Mouse (Mus musculus) gastrocnemius, adult 2 months (tissue): Measurements from ENCODE around the gene Micu2. TPM values are rescaled to one million over a fixed set of nuclear protein-coding genes. Genes with fewer than 3 reads are reported as not detected.
A peak's percentile ranks its signal among the peaks of the same experiment; 100 is the strongest.
"Not testable (repeated sequence)": the region's sequence is repeated elsewhere in the genome, so short reads cannot be mapped to it uniquely, and the experiment has no call there.

ENCODE experiments used
- DNase-seq: peaks from one replicate; pipeline ENCODE4 v3.0.0; 2022
- H3K27ac ChIP-seq: fragments of 200-600 bp; 2 replicates; pipeline ENCODE4 v1.8.1; 2022; ENCODE audit warnings: mild to moderate bottlenecking
- H3K4me3 ChIP-seq: fragments of 200-600 bp; 2 replicates; pipeline ENCODE4 v1.8.1; 2022; ENCODE audit warnings: mild to moderate bottlenecking, moderate library complexity
- CTCF ChIP-seq: fragments of 200-600 bp; IDR thresholded peaks from 2 replicates; pipeline ENCODE4 v1.8.1; 2022; ENCODE audit warnings: antibody characterized with exemption, mild to moderate bottlenecking, moderate library complexity
- intact Hi-C: fragments of 180-260 bp; cut with DNase I; formaldehyde crosslinking; loops from one replicate; pipeline ENCODE4 v1.15.1; 2025
- total RNA-seq, 2 experiments: library from RNA; stranded (reverse); gene quantifications; 2 replicates each; pipeline ENCODE4 v1.2.3; 2021

The Micu2 gene
- total RNA-seq, 2 experiments from 2014 or later: 29.1 to 45.9 TPM

DNA sequence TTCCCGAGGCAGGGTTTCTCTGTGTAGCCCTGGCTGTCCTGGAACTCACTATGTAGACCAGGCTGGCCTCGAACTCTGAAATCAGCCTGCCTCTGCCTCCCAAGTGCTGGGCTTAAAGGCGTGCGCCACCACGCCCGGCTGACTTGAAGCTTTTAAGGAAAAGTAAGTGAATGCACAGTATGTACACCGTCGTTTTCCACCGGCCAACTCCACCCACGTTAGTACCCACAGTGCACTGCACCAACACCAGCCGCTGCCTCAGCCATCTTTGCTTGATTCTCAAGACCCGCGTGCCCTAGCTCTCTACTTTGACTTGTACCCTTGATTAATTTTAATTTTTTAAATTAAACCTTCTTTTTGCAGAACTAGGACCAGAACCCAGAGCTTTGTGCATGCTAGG, 64.4 kb downstream of the Micu2 start:
- no peak for DNase-seq
- Histone ChIP-seq H3K4me3 (no peak overlapping the region), H3K27ac (no peak overlapping the region)
- intact Hi-C loops: no loop called here
- TF ChIP-seq CTCF: no peak

DNA sequence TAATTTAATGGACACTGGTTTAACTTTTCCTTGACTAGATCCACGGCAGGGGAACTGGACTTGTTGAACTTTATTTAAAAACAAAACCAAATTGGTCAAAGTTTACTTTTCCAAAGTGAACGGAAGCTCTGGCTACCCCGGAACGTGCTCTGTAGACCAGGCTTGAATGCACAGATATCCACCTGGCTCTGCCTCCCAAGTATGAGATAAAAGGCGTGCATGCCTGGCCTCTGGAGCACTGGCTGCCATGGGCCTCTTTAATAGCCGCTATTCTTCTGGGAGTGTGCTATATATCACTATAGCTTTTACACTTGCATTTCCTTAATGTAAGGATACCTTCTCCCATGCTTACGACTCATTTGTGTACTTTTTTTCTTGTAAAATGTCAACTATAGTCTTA, 65.5 kb downstream of the Micu2 start:
- DNase-seq: no peak
- H3K27ac ChIP-seq: no peak overlapping the region
- H3K4me3 ChIP-seq: no peak overlapping the region
- intact Hi-C loops: no loop called here
- no peak for TF ChIP-seq CTCF

DNA sequence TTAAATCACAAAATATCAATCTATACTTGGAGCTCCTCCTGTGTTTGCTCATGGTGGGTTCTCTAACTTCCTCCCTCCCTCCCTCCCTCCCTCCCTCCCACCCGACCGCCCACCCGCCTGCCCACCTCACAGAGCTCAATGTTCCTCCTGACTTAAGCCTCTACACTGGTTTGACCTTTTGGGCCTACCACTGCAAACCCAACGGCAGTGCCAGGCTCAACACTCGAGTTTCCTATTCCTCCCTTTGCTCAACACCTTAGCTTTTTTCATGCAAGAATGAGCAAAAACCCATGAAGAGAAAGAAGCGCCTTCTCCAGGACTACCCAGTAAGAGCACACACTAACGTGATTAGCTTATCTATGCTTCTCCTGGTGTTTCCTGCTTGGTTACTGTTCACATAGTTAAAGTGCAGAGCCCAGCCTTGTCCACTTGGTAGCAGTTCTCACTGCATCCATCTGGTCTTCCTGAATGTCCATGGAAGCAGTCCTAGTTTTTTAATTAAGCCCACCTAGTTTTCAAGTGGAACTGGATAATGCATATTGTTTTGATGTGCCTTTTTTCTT, 66.1 kb downstream of the Micu2 start:
- TF ChIP-seq CTCF: no peak
- Histone ChIP-seq H3K27ac (no peak overlapping the region), H3K4me3 (no peak overlapping the region)
- DNase-seq: no peak
- intact Hi-C loops: no loop called here

DNA sequence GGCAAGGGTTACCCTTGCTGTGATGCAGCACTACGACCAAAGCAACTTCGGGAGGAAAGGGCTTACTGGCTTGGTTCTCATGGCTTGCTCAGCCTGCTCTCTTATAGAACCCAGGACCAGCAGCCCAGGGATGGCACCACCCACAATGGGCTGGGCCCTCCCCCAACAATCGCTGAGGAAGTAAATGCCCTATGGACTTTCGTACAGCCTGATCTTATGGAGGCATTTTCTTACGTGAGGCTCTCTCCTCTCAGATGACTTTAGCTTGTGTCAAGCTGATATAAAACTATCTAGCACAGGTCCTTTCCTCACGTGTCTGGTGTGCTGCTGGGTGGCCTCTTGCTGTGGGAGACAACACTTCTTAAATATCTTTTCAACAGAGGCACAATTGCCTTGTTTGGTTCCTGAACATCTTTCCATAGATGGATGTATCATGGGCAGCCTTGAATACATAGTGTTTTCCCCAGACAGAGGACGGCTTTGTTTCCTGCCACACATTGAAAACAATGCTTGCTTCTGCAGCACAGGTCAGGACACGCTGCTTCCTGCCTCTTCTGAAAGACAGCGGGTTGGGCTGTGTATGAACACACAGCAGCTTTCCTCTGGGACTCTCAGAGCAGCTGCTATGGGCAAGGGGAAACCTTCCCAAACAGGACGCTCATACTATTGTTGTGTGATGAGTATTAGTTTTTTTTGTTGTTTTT, 77.5 kb downstream of the Micu2 start:
- peak overlapping the region; percentile 78 for H3K27ac ChIP-seq
- DNase-seq: no peak
- peak overlapping the region; percentile 25; the same call in 1 of the 2 replicates for H3K4me3 ChIP-seq
- intact Hi-C loops: no loop called here
- no peak for TF ChIP-seq CTCF

DNA sequence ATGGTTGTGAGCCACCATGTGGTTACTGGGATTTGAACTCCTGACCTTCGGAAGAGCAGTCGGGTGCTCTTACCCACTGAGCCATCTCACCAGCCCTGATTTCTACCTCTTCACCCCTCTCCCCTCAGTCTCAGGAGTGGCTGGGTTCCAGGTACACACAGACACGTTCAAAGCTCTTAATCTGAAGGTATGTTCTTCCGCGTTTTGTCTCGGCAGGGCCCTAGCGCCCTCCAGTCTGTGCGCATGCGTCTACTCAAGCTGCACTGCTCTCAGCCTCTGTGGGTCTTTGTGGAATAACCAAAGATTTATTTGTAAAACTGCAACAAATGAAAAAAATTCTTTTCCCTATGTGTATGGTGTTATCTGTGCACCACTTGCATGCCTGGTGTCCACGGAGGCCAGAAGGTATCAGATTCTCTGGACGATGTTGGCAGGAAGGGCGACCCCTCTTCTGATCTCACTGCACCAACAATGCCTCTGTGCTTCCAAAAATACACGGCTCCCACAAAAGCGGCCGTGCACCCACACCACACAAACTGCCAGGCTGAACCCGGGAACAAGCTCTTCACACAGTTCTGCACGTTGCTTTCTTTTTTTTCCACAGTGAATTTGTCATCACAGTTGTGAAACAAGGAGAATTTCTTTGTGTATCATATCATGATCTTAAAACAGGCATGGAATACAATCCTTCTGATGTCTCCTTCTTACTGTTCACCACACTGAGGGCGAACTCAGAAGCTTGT, 78.3 kb downstream of the Micu2 start:
- DNase-seq: no peak
- TF ChIP-seq CTCF: no peak; the same call in 1 of the 2 replicates
- H3K4me3 ChIP-seq: peak overlapping the region; percentile 40
- peak overlapping the region; percentile 78 for H3K27ac ChIP-seq
- intact Hi-C loops: no loop called here

DNA sequence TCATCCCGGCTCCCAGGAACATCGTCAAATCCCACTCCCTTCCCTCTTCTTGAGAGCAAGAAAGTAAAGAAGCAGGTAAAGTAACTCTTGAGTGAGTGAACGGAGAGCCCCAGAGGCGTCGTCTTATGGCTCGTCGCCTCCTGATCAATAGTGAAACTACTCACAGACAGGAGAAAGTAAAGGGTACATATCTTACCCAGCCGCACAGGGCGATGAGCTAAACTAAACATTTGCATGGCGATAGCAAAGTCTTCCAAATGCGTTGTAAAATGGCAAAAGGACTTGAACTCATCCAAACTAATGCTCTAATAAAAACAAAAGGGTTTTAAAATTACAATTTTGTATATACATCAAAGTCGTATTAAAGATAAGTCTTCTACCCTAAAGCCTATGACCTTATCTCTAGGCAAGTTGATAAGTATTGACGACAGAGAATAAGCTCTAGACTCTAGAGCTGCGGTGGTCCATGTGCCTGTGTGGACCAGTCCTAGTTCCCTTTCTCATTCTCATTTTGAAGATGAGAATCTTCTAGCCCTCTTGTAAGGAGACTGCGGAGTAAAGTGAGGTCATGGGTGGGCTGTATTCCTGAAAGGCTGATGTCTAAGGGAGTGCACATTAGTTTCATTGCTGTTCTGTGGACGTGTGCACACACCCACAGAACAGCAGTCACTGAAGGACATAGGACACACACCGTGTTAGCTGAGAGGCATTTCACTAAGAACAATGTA, 79.8 kb downstream of the Micu2 start:
- no peak for DNase-seq
- Histone ChIP-seq H3K27ac (no peak overlapping the region), H3K4me3 (no peak overlapping the region)
- TF ChIP-seq CTCF: no peak
- intact Hi-C loops: no loop called here

DNA sequence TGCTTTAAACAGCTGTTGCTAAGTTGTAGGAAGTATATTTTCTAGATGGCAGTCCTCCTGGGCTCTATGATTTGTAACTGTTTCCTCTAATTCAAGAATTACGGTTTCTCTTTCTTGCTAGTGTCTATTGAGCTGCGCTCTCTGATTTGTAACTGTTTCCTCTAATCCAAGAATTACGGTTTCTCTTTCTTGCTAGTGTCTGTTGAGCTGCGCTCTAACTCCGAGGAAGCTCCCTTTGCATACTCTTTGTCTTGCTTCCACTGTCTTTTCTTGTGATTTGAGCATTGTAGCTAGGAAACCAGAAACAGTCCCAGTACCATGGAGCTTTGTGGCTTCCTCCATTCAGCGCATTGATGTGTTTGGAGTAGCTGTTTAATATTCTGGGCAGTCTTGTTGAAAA, 83.7 kb downstream of the Micu2 start:
- Histone ChIP-seq H3K27ac (no peak overlapping the region), H3K4me3 (no peak overlapping the region)
- intact Hi-C loops: no loop called here
- no peak for DNase-seq
- TF ChIP-seq CTCF: no peak

DNA sequence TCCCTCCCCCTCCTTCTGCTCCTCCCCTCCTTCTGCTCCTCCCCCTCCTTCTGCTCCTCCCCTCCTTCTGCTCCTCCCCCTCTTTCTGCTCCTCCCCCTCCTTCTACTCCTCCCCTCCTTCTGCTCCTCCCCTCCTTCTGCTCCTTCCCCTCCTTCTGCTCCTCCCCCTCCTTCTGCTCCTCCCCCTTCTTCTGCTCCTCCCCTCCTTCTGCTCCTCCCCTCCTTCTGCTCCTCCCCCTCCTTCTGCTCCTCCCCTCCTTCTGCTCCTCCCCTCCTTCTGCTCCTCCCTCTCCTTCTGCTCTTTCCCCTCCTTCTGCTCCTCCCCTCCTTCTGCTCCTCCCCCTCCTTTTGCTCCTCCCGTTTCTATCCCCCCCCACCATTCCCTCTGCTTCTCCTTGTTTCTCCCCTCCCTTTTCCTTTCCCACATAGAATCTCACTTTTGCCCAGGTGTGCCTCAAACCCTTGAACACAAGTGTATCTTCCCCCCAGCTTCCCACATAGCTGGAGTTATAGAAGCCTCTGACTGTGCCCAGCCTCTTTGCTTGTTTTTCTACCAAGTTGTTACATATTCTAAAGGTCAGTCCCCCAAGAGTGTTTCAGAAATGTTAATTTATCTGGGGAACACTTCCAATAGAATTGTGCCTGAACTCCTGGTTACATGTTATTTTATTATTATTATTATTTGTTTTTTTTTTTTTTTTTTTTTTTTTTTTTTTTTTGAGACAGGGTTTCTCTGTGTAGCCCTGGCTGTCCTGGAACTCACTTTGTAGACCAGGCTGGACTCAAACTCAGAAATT, 86.7 kb downstream of the Micu2 start:
- intact Hi-C loops: loop anchor here (5.0 kb wide), 1 partner anchor 540 kb away; no protein-coding TSS in a partner anchor

DNA sequence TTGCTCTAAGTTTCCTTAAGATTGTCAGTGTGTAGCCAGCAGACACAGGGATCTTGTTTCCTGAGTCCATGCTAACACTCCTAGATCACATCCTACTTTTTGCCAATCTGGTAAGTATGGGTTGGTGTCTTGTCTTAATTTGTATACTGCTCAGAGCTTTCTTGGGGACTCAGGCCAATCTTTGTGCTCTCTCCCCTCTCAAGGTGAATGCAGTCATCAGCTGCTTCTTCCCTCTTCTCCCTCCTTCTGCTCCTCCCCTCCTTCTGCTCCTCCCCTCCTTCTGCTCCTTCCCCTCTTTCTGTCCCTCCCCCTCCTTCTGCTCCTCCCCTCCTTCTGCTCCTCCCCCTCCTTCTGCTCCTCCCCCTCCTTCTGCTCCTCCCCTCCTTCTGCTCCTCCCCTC, 87.3 kb downstream of the Micu2 start:
- H3K4me3 ChIP-seq, H3K27ac ChIP-seq, DNase-seq: not testable (repeated sequence)
- intact Hi-C loops: loop anchor here (5.0 kb wide), 1 partner anchor 539 kb away; no protein-coding TSS in a partner anchor

More for the DNA sequence above, 86.7 kb downstream of the Micu2 start:
- not testable (repeated sequence) for H3K27ac ChIP-seq, DNase-seq, H3K4me3 ChIP-seq

DNA sequence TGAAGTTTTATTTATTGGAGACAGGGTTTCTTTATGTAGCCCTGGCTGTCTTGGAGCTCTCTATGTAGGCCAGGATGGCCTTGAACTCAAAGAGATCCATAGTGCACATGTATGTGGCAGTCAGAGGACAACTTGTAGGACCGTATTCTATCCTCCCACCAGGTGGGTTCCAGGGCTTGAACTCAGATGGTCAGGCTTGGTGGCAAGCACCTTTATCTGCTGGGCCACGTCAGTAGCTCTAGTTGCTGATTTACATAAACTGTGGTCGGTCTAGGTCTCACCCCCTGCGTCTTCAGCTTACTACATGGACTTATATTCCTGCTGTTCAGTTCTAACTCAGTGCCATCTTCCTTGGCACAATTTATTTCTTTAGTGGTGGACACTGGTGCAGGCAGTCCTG, 87.7 kb downstream of the Micu2 start:
- Histone ChIP-seq H3K27ac (no peak overlapping the region), H3K4me3 (no peak overlapping the region)
- DNase-seq: no peak
- intact Hi-C loops: loop anchor here (5.0 kb wide), 1 partner anchor 539 kb away; no protein-coding TSS in a partner anchor
- TF ChIP-seq CTCF: no peak

DNA sequence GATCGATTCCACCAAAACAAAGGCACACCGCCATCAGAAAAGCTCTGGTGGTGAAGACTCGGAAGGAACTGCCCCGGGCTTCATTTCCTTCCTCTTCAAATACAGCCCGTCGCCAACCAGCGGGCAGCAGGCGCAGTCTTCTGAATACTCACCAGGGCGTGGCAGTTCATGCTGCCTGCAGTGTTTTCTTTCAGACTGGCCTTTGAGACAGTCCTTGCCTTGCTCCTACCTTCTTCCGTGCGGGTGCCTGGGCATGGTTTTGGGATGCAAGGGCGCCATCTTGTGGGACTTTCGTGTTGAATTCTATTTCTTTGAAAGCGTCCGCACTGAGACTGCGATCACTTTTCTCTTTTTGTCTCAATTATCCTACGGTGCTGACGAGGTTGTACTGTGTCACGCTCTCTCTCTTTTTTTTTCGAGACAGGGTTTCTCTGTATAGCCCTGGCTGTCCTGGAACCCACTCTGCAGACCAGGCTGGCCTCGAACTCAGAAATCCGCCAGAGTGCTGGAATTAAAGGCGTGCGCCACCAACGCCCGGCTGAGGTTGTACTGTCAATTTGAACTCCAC, 88.5 kb downstream of the Micu2 start:
- peak overlapping the region; percentile 66 for H3K27ac ChIP-seq
- DNase-seq: peak; percentile 86
- intact Hi-C loops: loop anchor here (1.0 to 5.0 kb wide), 2 partner anchors 230 to 538 kb away; no protein-coding TSS in a partner anchor
- peak; percentile 80 for TF ChIP-seq CTCF
- peak overlapping the region; percentile 54 for H3K4me3 ChIP-seq
